Mouse (Mus musculus): ENCODE measurements around the gene Ptcra. TPM values are rescaled to one million over a fixed set of nuclear protein-coding genes. Genes with fewer than 3 reads are reported as not detected.

Ptcra gene
- polyA plus RNA-seq, 1 experiment, result 0.23 TPM

GRCm38 (mm10) chr17:46724477-46725084 is 38.9 kb downstream of the Ptcra start:
- no peak for DNase-seq
- WGBS, result 75% methylated on average over 20 of the region's 20 CpGs
- TF ChIP-seq POLR2A (IDR thresholded peaks at IDR 0.05; ENCODE audit: borderline replicate concordance, insufficient read depth, low read length) (no peak), CTCF (IDR thresholded peaks at IDR 0.05; ENCODE audit: borderline replicate concordance, insufficient read depth, low read depth, low read length) (no peak)
- H3K27me3 ChIP-seq (ENCODE audit: control insufficient read depth, insufficient read depth, low read length), result no peaks in the 10 kb centered on the region
- H3K27ac ChIP-seq (ENCODE audit: insufficient read depth, low read length), result no peak overlapping the region
- H3K4me3 ChIP-seq (replicated peaks; ENCODE audit: insufficient read depth, low read depth, low read length), result no peak overlapping the region
- peaks cover 26% of the 10 kb centered on the region for H3K4me1 ChIP-seq (ENCODE audit: control insufficient read depth, insufficient read depth, low read length)

DNA sequence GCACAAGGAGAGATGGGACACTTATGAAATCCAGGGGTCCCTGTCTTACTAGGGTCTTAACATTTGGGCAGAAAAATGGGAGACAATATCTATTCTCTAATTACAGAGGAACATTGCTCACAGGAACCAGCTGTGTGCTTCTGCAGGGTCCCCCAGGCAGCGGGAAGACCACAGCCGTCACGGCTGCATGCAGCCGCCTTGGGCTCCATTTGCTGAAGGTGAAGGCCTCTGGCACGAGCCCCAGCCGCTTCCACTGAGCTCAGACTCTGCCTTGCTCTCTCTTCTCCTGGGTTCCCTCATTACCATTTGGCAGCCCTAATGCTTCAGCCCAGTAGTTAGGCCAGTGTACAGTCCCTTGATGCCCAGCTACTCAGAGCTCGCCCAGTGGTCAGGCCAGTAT is 42.4 kb downstream of the Ptcra start:
- H3K4me1 ChIP-seq (ENCODE audit: control insufficient read depth, insufficient read depth, low read length), result peaks cover 7% of the 10 kb centered on the region; the same call in 1 of the 2 replicates
- no peaks in the 10 kb centered on the region for H3K27me3 ChIP-seq (ENCODE audit: control insufficient read depth, insufficient read depth, low read length)
- no peak overlapping the region for H3K4me3 ChIP-seq (replicated peaks; ENCODE audit: insufficient read depth, low read depth, low read length)
- TF ChIP-seq CTCF (IDR thresholded peaks at IDR 0.05; ENCODE audit: borderline replicate concordance, insufficient read depth, low read depth, low read length), result no peak
- TF ChIP-seq POLR2A (IDR thresholded peaks at IDR 0.05; ENCODE audit: borderline replicate concordance, insufficient read depth, low read length), result no peak
- no peak overlapping the region for H3K27ac ChIP-seq (ENCODE audit: insufficient read depth, low read length)
- 77% methylated on average over 7 of the region's 7 CpGs for WGBS
- no peak for DNase-seq

- no peak for DNase-seq
- WGBS, result 90% methylated on average over 11 of the region's 11 CpGs
- TF ChIP-seq CTCF (IDR thresholded peaks at IDR 0.05; ENCODE audit: borderline replicate concordance, insufficient read depth, low read depth, low read length) (no peak), POLR2A (IDR thresholded peaks at IDR 0.05; ENCODE audit: borderline replicate concordance, insufficient read depth, low read length) (no peak)
- no peaks in the 10 kb centered on the region for H3K27me3 ChIP-seq (ENCODE audit: control insufficient read depth, insufficient read depth, low read length)
- no peak overlapping the region for H3K4me3 ChIP-seq (replicated peaks; ENCODE audit: insufficient read depth, low read depth, low read length)
- H3K4me1 ChIP-seq (ENCODE audit: control insufficient read depth, insufficient read depth, low read length), result no peaks in the 10 kb centered on the region; the same call in 1 of the 2 replicates
- no peak overlapping the region for H3K27ac ChIP-seq (ENCODE audit: insufficient read depth, low read length)
Measured at GRCm38 (mm10) chr17:46714756-46715481, 48.6 kb downstream of the Ptcra start.

DNA sequence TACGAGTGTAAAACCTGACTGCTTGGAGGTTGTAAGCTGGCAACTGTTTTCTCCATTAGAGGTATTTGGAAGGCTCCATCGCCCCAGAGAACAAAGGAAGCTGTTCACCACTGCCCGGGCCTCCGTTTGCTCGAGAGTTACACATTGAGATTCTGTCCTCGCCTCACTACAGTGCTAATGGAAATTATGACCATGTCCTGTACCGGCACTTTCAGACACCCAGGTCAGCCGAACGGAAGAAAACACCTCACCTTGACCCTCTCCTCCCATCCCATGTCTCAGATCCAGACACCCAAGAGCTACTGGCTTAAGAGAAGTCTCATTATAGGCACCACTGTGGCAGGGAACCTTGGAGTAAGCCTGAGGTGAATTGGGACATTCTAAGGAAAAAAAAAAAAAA is 49.7 kb downstream of the Ptcra start:
- TF ChIP-seq POLR2A (IDR thresholded peaks at IDR 0.05; ENCODE audit: borderline replicate concordance, insufficient read depth, low read length) (no peak), CTCF (IDR thresholded peaks at IDR 0.05; ENCODE audit: borderline replicate concordance, insufficient read depth, low read depth, low read length) (no peak)

DNA sequence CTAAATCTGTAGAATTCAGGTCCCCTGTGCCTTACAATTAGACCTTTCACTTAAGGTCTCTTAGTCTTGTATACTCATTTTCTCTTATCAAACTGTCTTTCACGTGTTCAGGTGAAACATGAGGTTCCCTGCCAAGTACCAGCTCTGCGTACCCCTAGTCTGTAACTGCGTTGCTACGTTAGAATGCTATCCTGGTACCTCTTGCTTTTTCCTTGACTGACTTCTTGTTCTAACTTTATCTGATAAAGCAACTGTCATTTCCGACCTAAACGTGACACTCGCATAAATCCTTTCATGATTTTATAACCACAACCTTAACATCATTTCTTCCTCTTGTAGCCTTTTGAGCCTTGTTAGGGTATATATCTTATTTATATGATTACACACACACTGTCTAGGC is 51.1 kb downstream of the Ptcra start:
- Histone ChIP-seq H3K27me3 (ENCODE audit: control insufficient read depth, insufficient read depth, low read length) (no peaks in the 10 kb centered on the region), H3K27ac (ENCODE audit: insufficient read depth, low read length) (no peak overlapping the region), H3K4me1 (ENCODE audit: control insufficient read depth, insufficient read depth, low read length) (no peaks in the 10 kb centered on the region; the same call in 1 of the 2 replicates), H3K4me3 (replicated peaks; ENCODE audit: insufficient read depth, low read depth, low read length) (peak overlapping the region; percentile 31)
- TF ChIP-seq CTCF (IDR thresholded peaks at IDR 0.05; ENCODE audit: borderline replicate concordance, insufficient read depth, low read depth, low read length) (no peak), POLR2A (IDR thresholded peaks at IDR 0.05; ENCODE audit: borderline replicate concordance, insufficient read depth, low read length) (no peak)
- no peak for DNase-seq
- 59% methylated on average over 7 of the region's 7 CpGs for WGBS

More for the DNA sequence above, 49.7 kb downstream of the Ptcra start:
- Histone ChIP-seq H3K4me1 (ENCODE audit: control insufficient read depth, insufficient read depth, low read length) (no peaks in the 10 kb centered on the region; the same call in 1 of the 2 replicates), H3K27ac (ENCODE audit: insufficient read depth, low read length) (no peak overlapping the region), H3K4me3 (replicated peaks; ENCODE audit: insufficient read depth, low read depth, low read length) (no peak overlapping the region), H3K27me3 (ENCODE audit: control insufficient read depth, insufficient read depth, low read length) (no peaks in the 10 kb centered on the region)
- 83% methylated on average over 9 of the region's 9 CpGs for WGBS
- no peak for DNase-seq

- Histone ChIP-seq H3K27ac (ENCODE audit: insufficient read depth, low read length) (0 out of 2 replicates have a peak overlapping the region, but pooled peaks have one; percentile 56), H3K4me3 (replicated peaks; ENCODE audit: insufficient read depth, low read depth, low read length) (peak overlapping the region; percentile 71), H3K4me1 (ENCODE audit: control insufficient read depth, insufficient read depth, low read length) (no peaks in the 10 kb centered on the region; the same call in 1 of the 2 replicates), H3K27me3 (ENCODE audit: control insufficient read depth, insufficient read depth, low read length) (no peaks in the 10 kb centered on the region)
- peak; percentile 41 to 54 for DNase-seq
- under 1% methylated on average over 76 of the region's 76 CpGs for WGBS
- TF ChIP-seq CTCF (IDR thresholded peaks at IDR 0.05; ENCODE audit: borderline replicate concordance, insufficient read depth, low read depth, low read length) (no peak), POLR2A (IDR thresholded peaks at IDR 0.05; ENCODE audit: borderline replicate concordance, insufficient read depth, low read length) (no peak)
Measured at GRCm38 (mm10) chr17:46711612-46712271, 51.8 kb downstream of the Ptcra start.

DNA sequence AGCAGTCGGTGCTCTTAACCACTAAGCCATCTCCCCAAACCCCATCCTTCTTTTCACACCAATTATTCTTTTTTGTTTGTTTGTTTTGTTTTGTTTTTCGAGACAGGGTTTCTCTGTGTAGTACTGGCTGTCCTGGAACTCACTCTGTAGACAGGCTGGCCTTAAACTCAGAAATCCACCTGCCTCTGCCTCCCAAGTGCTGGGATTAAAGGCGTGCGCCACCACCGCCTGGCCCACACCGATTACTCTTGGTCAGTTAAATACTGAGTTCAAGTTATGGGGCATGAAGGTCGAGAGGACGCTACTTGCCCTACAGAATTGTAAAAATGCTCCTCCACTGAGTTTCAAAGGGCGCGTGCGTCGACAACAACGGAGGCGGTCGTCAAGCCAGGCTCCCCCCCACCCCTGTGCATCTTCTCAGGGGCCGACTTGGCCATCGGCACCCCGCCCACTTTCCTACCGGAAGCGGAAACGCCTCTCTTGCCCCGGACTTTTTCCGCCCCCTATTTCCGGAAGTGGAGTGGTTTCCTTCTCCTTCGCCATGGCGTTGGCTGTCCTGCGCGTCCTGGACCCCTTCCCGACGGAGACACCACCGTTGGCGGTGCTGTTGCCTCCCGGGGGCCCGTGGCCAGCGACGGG is 52.4 kb downstream of the Ptcra start, which contains the start of gene Pex6:
Pex6 (plus strand) TSS at position 505 of the 639 bp plus-strand sequence.
- H3K27ac ChIP-seq (ENCODE audit: insufficient read depth, low read length), result peak within 1 kb of the TSS; percentile 61; the same call in 1 of the 2 replicates
- peak; percentile 91 to 93 for DNase-seq
- H3K27me3 ChIP-seq (ENCODE audit: control insufficient read depth, insufficient read depth, low read length), result no peaks in the 10 kb centered on the region
- H3K4me3 ChIP-seq (replicated peaks; ENCODE audit: insufficient read depth, low read depth, low read length), result peak within 1 kb of the TSS; percentile 71
- H3K4me1 ChIP-seq (ENCODE audit: control insufficient read depth, insufficient read depth, low read length), result no peaks in the 10 kb centered on the region; the same call in 1 of the 2 replicates
- TF ChIP-seq POLR2A (IDR thresholded peaks at IDR 0.05; ENCODE audit: borderline replicate concordance, insufficient read depth, low read length) (peak; percentile 70; the same call in 1 of the 2 replicates), CTCF (IDR thresholded peaks at IDR 0.05; ENCODE audit: borderline replicate concordance, insufficient read depth, low read depth, low read length) (no peak)
- 7% methylated on average over 36 of the region's 36 CpGs for WGBS

Measured in cerebellum, adult 2 months (tissue).